Mouse (Mus musculus) heart, embryonic 10.5 days (tissue): ENCODE measurements around the gene Col9a2. TPM values are rescaled to one million over a fixed set of nuclear protein-coding genes. Genes with fewer than 3 reads are reported as not detected.

ENCODE experiments used
- DNase-seq: peaks from one replicate; pipeline ENCODE4 v3.0.0-alpha.2; 2017; ENCODE audit warnings: low spot score
- H3K27ac ChIP-seq: fragments of 300-500 bp; sonication (generic); 2 replicates; pipeline ENCODE4 v1.5.1; 2016; ENCODE audit warnings: mild to moderate bottlenecking
- H3K27me3 ChIP-seq: fragments of 300-500 bp; sonication (generic); 2 replicates; pipeline ENCODE4 v1.6.1; 2016; ENCODE audit warnings: mild to moderate bottlenecking; ENCODE audit not compliant: poor library complexity, insufficient read depth, severe bottlenecking
- H3K36me3 ChIP-seq: fragments of 300-500 bp; sonication (generic); 2 replicates; pipeline ENCODE4 v1.6.1; 2016; ENCODE audit warnings: mild to moderate bottlenecking, moderate library complexity
- H3K4me1 ChIP-seq: fragments of 300-500 bp; sonication (generic); 2 replicates; pipeline ENCODE4 v1.6.1; 2016; ENCODE audit warnings: mild to moderate bottlenecking
- H3K4me3 ChIP-seq: fragments of 300-500 bp; sonication (generic); 2 replicates; pipeline ENCODE4 v1.5.1; 2016; ENCODE audit warnings: mild to moderate bottlenecking, moderate library complexity
- H3K9me3 ChIP-seq: fragments of 300-500 bp; sonication (generic); 2 replicates; pipeline ENCODE4 v1.6.1; 2016; ENCODE audit warnings: mild to moderate bottlenecking, moderate library complexity
- WGBS: fragments of 180-500 bp; shearing (Covaris S2); methylation state at CpG from one replicate; pipeline ENCODE4 v1.1.7; 2016; 5-methylcytosine and 5-hydroxymethylcytosine counted together
- polyA plus RNA-seq: library from polyadenylated mRNA; unstranded; fragments of >200 nt; fragmentation: Nextera tagmentation; extraction: Ambion mirVana; gene quantifications from 2 replicates; pipeline ENCODE4 v1.2.1, GENCODE M21; 2016

Col9a2 gene
- polyA plus RNA-seq, 1 experiment from 2014 or later = 6.4 TPM

DNA sequence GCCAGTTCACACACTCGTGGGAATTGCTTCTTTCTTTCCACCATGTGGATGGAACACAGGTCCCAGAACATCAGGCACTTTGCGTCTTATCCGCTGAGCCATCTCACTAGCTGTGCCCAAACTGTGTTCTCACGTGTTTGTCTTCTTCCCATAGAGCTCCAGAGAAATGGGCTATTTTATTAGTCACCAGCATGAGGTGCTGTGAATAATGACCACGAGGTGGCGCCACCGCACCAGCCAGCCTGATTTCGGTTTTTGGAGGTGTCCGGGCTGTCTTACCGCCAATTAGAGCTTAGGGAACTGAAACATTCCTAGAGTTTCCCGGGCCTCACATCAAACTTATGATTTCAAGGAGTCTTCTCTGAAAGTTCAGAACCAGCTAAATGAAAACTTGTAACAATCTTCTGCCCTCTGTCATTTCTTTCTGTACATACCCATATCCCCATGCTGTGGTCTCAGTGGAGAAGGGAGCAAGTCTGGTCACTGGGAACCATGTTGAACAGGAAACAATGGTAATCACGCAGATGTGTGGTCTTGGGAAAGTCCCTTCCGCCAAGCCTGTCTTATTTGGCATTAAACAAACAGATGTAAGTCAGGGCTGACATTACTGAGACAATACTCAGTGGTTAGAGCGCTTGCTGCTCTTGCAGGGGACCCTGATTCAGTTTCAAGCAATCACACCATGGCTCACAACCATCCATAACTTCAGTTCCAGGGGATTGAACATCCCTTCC lies 10.4 kb upstream of the Col9a2 start:
- 31% methylated on average over 14 of the region's 14 CpGs for WGBS
- no peak overlapping the region for H3K4me3 ChIP-seq
- peak; percentile 86 for DNase-seq
- 0 out of 2 replicates have a peak, but pooled peaks cover 2% of the 10 kb centered on the region for H3K4me1 ChIP-seq
- no peak overlapping the region for H3K27ac ChIP-seq
- no peaks in the 10 kb centered on the region for H3K9me3 ChIP-seq
- no peaks in the 10 kb centered on the region for H3K27me3 ChIP-seq
- no peaks in the 10 kb centered on the region for H3K36me3 ChIP-seq

DNA sequence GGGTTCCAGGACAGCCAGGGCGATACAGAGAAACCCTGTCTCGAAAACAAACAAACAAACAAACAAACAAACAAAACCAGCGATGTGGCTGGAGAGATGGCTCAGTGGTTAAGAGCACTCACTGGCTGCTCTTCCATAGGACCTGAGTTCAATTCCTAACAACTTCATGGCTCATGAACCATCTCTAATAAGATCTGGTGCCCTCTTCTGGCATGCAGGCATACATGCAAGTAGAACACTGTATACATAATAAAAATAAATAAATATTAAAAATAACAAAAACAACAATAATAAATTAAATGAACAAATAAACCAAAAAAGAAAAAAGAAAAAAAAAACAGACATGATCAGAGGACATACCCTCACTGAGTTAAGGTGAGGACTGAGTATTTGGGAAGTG lies 9.6 kb upstream of the Col9a2 start:
- Histone ChIP-seq H3K4me1 (0 out of 2 replicates have a peak, but pooled peaks cover 5% of the 10 kb centered on the region), H3K27ac (no peak overlapping the region), H3K36me3 (no peaks in the 10 kb centered on the region), H3K9me3 (no peaks in the 10 kb centered on the region), H3K4me3 (no peak overlapping the region), H3K27me3 (no peaks in the 10 kb centered on the region)
- DNase-seq = no peak
- 73% methylated on average over 3 of the region's 3 CpGs for WGBS

DNA sequence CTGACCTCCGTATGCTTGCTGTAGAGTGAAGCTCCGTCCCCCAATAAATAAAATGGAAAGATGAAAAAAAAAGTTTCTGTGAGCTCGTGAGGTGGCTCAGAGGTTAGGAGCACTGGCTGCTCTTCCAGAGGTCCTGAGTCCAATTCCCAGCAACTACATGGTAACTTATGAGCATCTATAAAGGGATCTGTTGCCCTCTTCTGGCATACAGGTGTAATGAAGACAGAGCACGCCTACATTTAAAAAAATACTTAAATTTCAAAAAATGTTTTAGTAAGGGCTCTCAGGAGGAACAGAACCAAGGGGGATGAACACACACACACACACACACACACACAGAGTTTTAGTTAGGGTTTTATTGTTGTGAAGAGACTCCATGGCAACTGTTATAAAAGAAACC lies 7.7 kb upstream of the Col9a2 start:
- H3K36me3 ChIP-seq = no peaks in the 10 kb centered on the region
- WGBS = 64% methylated on average over 4 of the region's 4 CpGs
- H3K4me3 ChIP-seq = no peak overlapping the region

DNA sequence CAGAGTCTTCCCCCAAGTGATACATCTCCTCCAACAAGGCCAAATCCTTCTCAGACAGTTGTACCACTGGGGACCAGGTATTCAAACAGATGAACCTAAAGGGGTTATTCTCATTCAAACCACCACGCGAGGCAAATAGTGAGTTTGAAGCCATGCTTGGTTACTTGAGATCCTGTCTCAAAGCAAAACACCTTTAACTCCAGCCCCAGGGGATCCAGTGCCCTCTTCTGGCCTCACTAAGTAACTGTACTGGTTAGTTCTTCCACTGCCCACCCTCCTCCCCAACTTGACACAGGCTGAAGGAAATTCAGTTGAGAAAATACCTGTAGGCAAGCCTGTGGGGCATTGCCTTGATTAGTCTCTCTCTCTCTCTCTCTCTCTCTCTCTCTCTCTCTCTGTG lies 6.2 kb upstream of the Col9a2 start:
- no peak for DNase-seq
- WGBS = 79% methylated on average over 2 of the region's 2 CpGs
- Histone ChIP-seq H3K36me3 (no peaks in the 10 kb centered on the region), H3K4me1 (0 out of 2 replicates have a peak, but pooled peaks cover 5% of the 10 kb centered on the region), H3K27ac (no peak overlapping the region), H3K4me3 (no peak overlapping the region), H3K9me3 (no peaks in the 10 kb centered on the region), H3K27me3 (peaks cover 5% of the 10 kb centered on the region)

More for the DNA sequence above, 7.7 kb upstream of the Col9a2 start:
- Histone ChIP-seq H3K4me1 (0 out of 2 replicates have a peak, but pooled peaks cover 5% of the 10 kb centered on the region), H3K27ac (no peak overlapping the region), H3K27me3 (no peaks in the 10 kb centered on the region), H3K9me3 (no peaks in the 10 kb centered on the region)
- DNase-seq = no peak

DNA sequence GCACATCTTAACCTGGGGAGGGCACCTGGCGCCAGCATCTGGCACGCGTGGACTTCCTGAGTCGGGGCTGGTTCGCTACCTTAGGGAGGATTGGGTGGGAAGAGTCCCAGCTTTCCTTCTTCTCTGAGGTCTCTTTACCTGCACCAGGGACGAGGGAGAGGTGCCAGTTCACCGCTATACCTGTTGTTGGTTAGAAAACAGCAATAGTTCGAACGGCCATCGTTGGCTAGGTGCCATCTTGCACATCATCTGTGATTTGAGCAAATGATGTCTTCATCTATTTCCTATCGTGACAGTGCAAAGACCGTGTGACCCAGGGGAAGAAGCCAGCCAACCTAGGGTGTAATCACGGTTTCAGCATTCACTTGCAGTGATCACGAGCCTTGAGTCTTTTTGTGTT lies 1.1 kb downstream of the Col9a2 start:
- Histone ChIP-seq H3K4me3 (peak overlapping the region; percentile 65), H3K9me3 (no peaks in the 10 kb centered on the region), H3K36me3 (no peaks in the 10 kb centered on the region), H3K27me3 (peaks cover 33% of the 10 kb centered on the region), H3K27ac (peak overlapping the region; percentile 67; the same call in 1 of the 2 replicates), H3K4me1 (peaks cover 27% of the 10 kb centered on the region)
- WGBS = 65% methylated on average over 14 of the region's 14 CpGs
- DNase-seq = no peak

DNA sequence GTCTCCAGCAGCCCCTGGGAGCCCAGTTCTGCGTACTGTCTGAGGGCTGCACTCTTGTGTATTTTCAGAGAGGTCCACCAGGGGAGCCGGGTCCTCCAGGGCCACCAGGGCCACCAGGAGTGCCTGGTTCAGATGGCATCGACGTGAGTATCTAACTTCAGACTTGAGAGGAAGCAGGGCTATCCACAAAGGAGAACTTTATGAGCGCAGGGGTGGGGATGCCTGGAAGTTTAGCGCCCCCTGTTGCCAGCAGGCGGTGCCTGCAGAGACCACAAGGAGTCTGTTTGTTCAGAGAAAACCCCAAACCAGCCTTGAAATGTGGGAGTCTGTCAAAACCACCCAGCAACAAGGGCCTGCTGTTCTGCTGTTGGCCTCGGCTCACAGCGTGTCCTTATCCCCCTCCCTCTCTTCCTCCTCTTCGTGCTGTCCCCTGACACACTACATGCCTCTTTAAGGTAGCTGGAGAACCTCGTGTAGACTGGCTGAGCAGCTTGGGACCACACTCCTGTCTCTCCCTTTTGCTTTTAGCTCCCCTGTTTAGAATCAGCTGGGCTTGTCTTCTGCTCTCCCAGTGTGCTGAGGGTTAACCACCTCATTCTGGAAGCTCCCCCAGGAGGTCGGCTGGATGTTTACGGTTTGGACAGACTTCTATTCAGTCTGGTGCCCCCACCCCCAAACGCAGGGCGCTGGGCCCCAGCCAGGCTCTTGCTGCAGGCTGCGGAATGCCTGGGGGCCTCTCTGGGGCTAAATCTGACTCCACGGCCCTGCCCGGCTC lies 1.9 kb downstream of the Col9a2 start:
- 9% methylated on average over 18 of the region's 18 CpGs for WGBS
- Histone ChIP-seq H3K27me3 (peaks cover 33% of the 10 kb centered on the region), H3K4me1 (peaks cover 27% of the 10 kb centered on the region), H3K4me3 (peak overlapping the region; percentile 40), H3K36me3 (no peaks in the 10 kb centered on the region), H3K9me3 (no peaks in the 10 kb centered on the region), H3K27ac (peak overlapping the region; percentile 83)
- DNase-seq = peak; percentile 84

DNA sequence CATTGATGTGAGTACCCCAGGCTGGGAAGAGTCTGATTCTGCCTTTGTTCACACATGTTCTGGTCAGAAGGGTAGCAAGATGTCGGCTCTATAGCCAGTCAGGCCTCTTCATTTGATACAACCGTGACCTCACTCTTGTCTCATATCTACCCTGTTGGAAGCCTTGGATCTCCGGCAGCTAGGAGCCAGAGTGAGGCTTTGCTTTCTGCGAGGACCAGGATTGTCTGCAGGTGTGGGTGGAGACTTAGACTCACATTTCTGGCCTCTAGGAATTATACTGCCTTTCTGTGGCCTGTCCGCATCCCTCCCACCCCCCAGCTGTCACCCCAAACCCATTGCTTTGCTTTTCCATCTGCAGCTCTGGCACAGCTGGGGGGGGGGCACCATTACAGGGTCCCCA lies 3.3 kb downstream of the Col9a2 start:
- 73% methylated on average over 5 of the region's 5 CpGs for WGBS

DNA sequence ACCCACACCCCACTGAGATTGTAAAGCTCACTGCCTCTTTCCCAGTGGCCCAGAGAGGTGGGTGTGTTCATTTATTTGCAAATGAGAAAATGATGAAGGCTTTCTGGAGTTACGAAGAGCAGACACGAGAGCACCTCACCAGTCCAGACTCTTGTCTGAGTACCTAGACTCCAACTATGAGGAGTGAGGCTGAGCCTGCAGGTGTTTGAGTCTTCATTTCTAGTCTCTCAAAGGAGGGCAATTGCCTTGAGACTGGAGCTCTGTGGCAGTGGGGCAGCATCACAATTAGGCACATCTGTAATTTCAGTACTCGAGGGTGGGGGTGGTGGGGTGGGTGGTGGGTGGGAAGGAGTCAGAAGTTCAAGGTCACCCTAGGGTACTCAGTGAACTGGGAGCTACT lies 3.8 kb downstream of the Col9a2 start:
- WGBS = 78% methylated on average over 3 of the region's 3 CpGs
- H3K27ac ChIP-seq = 0 out of 2 replicates have a peak overlapping the region, but pooled peaks have one; percentile 83

More for the DNA sequence above, 3.3 kb downstream of the Col9a2 start:
- Histone ChIP-seq H3K27ac (peak overlapping the region; percentile 83), H3K4me1 (peaks cover 27% of the 10 kb centered on the region), H3K27me3 (peaks cover 33% of the 10 kb centered on the region), H3K36me3 (no peaks in the 10 kb centered on the region), H3K4me3 (no peak overlapping the region), H3K9me3 (no peaks in the 10 kb centered on the region)
- no peak for DNase-seq

DNA sequence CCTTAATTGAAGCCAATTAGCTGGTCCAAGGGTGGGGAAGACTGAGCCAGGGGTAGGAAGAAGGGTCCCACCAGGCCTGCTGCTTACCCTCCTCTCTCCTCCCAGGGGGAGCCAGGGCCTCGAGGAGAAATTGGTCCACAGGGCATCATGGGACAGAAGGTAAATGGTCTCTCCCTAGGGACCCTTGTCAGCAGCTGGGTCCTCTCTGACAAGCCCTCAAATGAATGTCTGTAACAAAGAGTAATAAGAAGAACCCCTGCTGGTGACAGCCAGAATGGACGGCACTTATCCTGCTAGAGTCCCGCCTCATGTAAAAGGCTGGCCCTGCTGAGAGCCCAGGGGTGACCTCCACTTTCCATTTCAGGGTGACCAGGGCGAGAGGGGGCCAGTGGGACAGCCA lies 12.7 kb downstream of the Col9a2 start:
- no peak for DNase-seq
- Histone ChIP-seq H3K9me3 (no peaks in the 10 kb centered on the region), H3K4me1 (peaks cover 17% of the 10 kb centered on the region), H3K27ac (no peak overlapping the region), H3K4me3 (peak overlapping the region; percentile 48; the same call in 1 of the 2 replicates), H3K27me3 (peaks cover 47% of the 10 kb centered on the region), H3K36me3 (no peaks in the 10 kb centered on the region)
- WGBS = 21% methylated on average over 4 of the region's 4 CpGs

More for the DNA sequence above, 3.8 kb downstream of the Col9a2 start:
- no peaks in the 10 kb centered on the region for H3K9me3 ChIP-seq
- H3K36me3 ChIP-seq = no peaks in the 10 kb centered on the region
- peaks cover 27% of the 10 kb centered on the region for H3K4me1 ChIP-seq
- H3K27me3 ChIP-seq = peaks cover 29% of the 10 kb centered on the region
- no peak overlapping the region for H3K4me3 ChIP-seq
- DNase-seq = no peak

DNA sequence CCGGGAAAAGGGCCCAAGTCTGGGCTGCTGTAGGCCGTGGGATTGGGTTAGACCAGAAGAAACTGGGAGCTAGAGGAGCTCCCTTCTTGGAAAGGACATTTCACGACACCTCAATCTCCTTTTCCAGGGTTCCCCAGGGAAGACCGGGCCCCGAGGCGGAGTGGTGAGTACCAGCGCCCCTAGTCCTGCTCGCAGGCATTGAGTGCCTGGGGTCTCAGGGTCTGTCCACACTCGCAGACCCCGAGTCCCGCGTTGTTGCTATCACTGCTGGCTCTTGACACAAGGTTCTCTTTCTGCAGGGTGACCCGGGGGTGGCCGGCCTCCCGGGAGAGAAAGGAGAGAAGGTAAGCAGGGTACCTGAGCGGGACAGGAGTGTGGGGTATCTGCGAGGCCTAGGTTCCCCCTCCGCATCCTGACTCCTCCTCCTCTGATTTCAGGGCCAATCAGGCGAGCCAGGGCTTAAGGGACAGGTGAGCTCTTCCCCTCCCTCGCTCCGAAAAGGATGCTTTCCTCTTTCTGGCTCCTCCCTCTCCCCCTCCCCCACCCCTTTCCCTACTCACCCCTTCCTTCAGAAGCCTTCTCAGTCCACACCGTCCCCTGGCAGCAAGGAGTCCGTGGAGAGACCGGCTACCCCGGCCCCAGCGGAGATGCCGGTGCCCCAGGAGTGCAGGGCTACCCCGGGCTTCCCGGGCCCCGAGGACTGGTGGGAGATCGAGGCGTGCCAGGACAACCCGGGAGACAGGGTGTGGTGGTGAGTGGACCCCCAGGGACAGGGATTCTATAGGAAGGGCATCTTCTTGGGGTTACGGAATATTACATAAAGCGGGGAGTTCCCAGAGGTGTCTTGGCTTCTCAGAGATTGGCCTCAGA lies 13.5 kb downstream of the Col9a2 start:
- WGBS = 6% methylated on average over 35 of the region's 35 CpGs
- no peaks in the 10 kb centered on the region for H3K36me3 ChIP-seq
- H3K4me1 ChIP-seq = peaks cover 17% of the 10 kb centered on the region
- peak overlapping the region; percentile 48 for H3K4me3 ChIP-seq
- H3K27me3 ChIP-seq = peaks cover 47% of the 10 kb centered on the region
- no peak overlapping the region; the same call in 1 of the 2 replicates for H3K27ac ChIP-seq
- no peaks in the 10 kb centered on the region for H3K9me3 ChIP-seq
- DNase-seq = no peak

DNA sequence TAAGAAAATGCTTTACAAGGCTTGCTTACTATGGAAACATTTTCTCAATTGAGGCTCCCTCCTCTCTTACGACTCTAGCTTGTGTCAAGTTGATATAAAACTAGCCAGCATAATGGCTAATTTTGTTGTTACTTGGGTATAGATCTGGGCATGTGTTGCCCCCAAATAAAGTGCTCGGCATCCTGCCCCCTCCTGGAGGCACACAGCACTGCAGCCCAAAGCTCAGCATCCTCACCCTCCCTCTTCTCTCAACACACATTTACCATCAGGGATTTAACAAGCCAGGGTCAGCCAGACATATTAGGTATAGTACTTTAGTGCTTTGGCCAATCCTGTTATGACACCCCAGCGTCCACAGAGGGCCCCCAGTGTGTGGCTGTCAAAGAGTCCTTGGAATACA lies 17.2 kb downstream of the Col9a2 start:
- DNase-seq = no peak
- no peaks in the 10 kb centered on the region for H3K9me3 ChIP-seq
- H3K36me3 ChIP-seq = peaks cover 8% of the 10 kb centered on the region; the same call in 1 of the 2 replicates
- H3K4me3 ChIP-seq = no peak overlapping the region
- no peak overlapping the region for H3K27ac ChIP-seq
- H3K4me1 ChIP-seq = peaks cover 17% of the 10 kb centered on the region
- 48% methylated on average over 3 of the region's 3 CpGs for WGBS
- peaks cover 34% of the 10 kb centered on the region for H3K27me3 ChIP-seq

DNA sequence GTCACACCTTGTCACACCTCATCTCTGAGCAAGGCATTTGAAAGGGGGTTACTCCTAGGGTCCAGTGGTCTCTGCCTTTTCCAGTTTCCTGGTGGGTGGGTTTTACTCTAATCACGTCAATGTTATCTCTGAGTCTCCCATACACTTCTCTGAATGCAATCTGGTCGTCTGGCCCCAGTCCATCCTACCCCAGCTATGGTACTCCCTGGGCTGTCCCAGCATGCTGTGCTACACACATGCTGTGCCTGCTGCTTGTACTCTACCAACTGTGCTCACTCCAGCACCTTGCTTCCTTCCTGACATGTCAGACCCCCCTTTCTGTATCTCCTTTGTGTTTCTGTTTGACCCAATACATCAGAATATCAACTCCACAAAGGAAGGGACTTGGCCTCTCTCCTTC lies 17.8 kb downstream of the Col9a2 start:
- WGBS = 24% methylated on average over 2 of the region's 2 CpGs
- no peak overlapping the region for H3K4me3 ChIP-seq
- H3K27me3 ChIP-seq = peaks cover 27% of the 10 kb centered on the region
- no peak for DNase-seq
- H3K9me3 ChIP-seq = no peaks in the 10 kb centered on the region
- H3K36me3 ChIP-seq = peaks cover 8% of the 10 kb centered on the region; the same call in 1 of the 2 replicates
- H3K27ac ChIP-seq = no peak overlapping the region
- peaks cover 11% of the 10 kb centered on the region for H3K4me1 ChIP-seq
